Mouse (Mus musculus): ENCODE results near the gene Mxra8. TPM values are rescaled to one million over a fixed set of nuclear protein-coding genes. Genes with fewer than 3 reads are reported as not detected.

Gene Mxra8
- total and polyA plus RNA-seq, 3 experiments, result 0.33 TPM; not detected in 2

GRCm38 (mm10) chr4:155851951-155852411 is 12.5 kb downstream of the Mxra8 start:
- no peak for TF ChIP-seq TAL1 (conservative IDR thresholded peaks at IDR 0.05; ENCODE audit: low read depth, low read length)
- TF ChIP-seq GATA2 (IDR thresholded peaks at IDR 0.05; ENCODE audit: borderline replicate concordance, low read depth, low read length), result no peak
- TF ChIP-seq CTCF (IDR thresholded peaks at IDR 0.05; ENCODE audit: low read depth, low read length), result no peak
- no peak for TF ChIP-seq POLR2AphosphoS5 (IDR thresholded peaks at IDR 0.05; ENCODE audit: insufficient replicate concordance, low read depth, low read length)
- no peak for TF ChIP-seq GATA1 (IDR thresholded peaks at IDR 0.05; ENCODE audit: borderline replicate concordance, low read length)
- H3K36me3 ChIP-seq (replicated peaks), result peaks cover 86% of the 10 kb centered on the region

GRCm38 (mm10) chr4:155853421-155853820 is 13.9 kb downstream of the Mxra8 start:
- TF ChIP-seq TAL1 (conservative IDR thresholded peaks at IDR 0.05; ENCODE audit: low read depth, low read length) (no peak), POLR2AphosphoS5 (IDR thresholded peaks at IDR 0.05; ENCODE audit: insufficient replicate concordance, low read depth, low read length) (no peak), CTCF (IDR thresholded peaks at IDR 0.05; ENCODE audit: low read depth, low read length) (no peak), GATA2 (IDR thresholded peaks at IDR 0.05; ENCODE audit: borderline replicate concordance, low read depth, low read length) (no peak), GATA1 (IDR thresholded peaks at IDR 0.05; ENCODE audit: borderline replicate concordance, low read length) (no peak)
- Histone ChIP-seq H3K36me3 (replicated peaks) (peaks cover 100% of the 10 kb centered on the region), H3K4me1 (ENCODE audit: insufficient read depth, low read depth, low read length) (peaks cover 53% of the 10 kb centered on the region), H3K27me3 (ENCODE audit: insufficient read depth, low read length) (no peaks in the 10 kb centered on the region), H3K4me3 (ENCODE audit: low read depth, low read length) (no peak overlapping the region), H3K9me3 (replicated peaks) (no peaks in the 10 kb centered on the region)
- no peak for ATAC-seq (ENCODE audit: extremely low read depth, insufficient number of reproducible peaks, low FRiP score, poor library complexity, severe bottlenecking)
- no peak for DNase-seq (ENCODE audit: low spot score)

More at GRCm38 (mm10) chr4:155851951-155852411, 12.5 kb downstream of the Mxra8 start:
- ATAC-seq (ENCODE audit: extremely low read depth, insufficient number of reproducible peaks, low FRiP score, poor library complexity, severe bottlenecking) (no peak), DNase-seq (ENCODE audit: low spot score) (no peak)
- H3K4me1 ChIP-seq (ENCODE audit: insufficient read depth, low read depth, low read length), result peaks cover 59% of the 10 kb centered on the region
- H3K27me3 ChIP-seq (ENCODE audit: insufficient read depth, low read length), result no peaks in the 10 kb centered on the region
- H3K9me3 ChIP-seq (replicated peaks), result no peaks in the 10 kb centered on the region
- no peak overlapping the region for H3K4me3 ChIP-seq (ENCODE audit: low read depth, low read length)

DNA sequence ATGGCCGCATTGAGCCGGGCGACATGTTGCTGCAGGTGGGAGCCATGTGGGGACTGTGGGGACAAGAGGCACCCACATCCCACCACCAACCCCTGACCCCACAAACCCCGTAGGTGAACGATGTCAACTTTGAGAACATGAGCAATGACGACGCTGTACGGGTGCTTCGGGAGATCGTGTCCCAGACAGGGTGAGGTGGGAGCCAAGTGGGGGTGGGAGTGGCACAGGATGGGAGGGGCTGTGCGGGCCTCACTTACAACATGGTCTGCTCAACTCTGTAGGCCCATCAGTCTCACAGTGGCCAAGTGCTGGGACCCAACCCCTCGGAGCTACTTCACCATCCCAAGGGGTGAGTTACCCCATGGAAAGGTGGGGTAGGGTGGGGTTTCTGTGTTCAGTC is 15.5 kb downstream of the Mxra8 start:
- ATAC-seq (ENCODE audit: extremely low read depth, insufficient number of reproducible peaks, low FRiP score, poor library complexity, severe bottlenecking) (no peak), DNase-seq (ENCODE audit: low spot score) (no peak)
- Histone ChIP-seq H3K4me3 (ENCODE audit: low read depth, low read length) (no peak overlapping the region), H3K27me3 (ENCODE audit: insufficient read depth, low read length) (no peaks in the 10 kb centered on the region), H3K4me1 (ENCODE audit: insufficient read depth, low read depth, low read length) (peaks cover 37% of the 10 kb centered on the region), H3K9me3 (replicated peaks) (no peaks in the 10 kb centered on the region), H3K36me3 (replicated peaks) (peaks cover 100% of the 10 kb centered on the region)
- TF ChIP-seq TAL1 (conservative IDR thresholded peaks at IDR 0.05; ENCODE audit: low read depth, low read length) (no peak), GATA1 (IDR thresholded peaks at IDR 0.05; ENCODE audit: borderline replicate concordance, low read length) (no peak), GATA2 (IDR thresholded peaks at IDR 0.05; ENCODE audit: borderline replicate concordance, low read depth, low read length) (no peak), POLR2AphosphoS5 (IDR thresholded peaks at IDR 0.05; ENCODE audit: insufficient replicate concordance, low read depth, low read length) (no peak), CTCF (IDR thresholded peaks at IDR 0.05; ENCODE audit: low read depth, low read length) (no peak)

GRCm38 (mm10) chr4:155856071-155856470 is 16.6 kb downstream of the Mxra8 start:
- Histone ChIP-seq H3K27me3 (ENCODE audit: insufficient read depth, low read length) (no peaks in the 10 kb centered on the region), H3K9me3 (replicated peaks) (no peaks in the 10 kb centered on the region), H3K4me1 (ENCODE audit: insufficient read depth, low read depth, low read length) (peaks cover 28% of the 10 kb centered on the region), H3K4me3 (ENCODE audit: low read depth, low read length) (no peak overlapping the region), H3K36me3 (replicated peaks) (peaks cover 100% of the 10 kb centered on the region)
- ATAC-seq (ENCODE audit: extremely low read depth, insufficient number of reproducible peaks, low FRiP score, poor library complexity, severe bottlenecking) (no peak), DNase-seq (ENCODE audit: low spot score) (no peak)
- TF ChIP-seq GATA2 (IDR thresholded peaks at IDR 0.05; ENCODE audit: borderline replicate concordance, low read depth, low read length), result no peak
- TF ChIP-seq TAL1 (conservative IDR thresholded peaks at IDR 0.05; ENCODE audit: low read depth, low read length), result no peak
- TF ChIP-seq CTCF (IDR thresholded peaks at IDR 0.05; ENCODE audit: low read depth, low read length), result no peak
- TF ChIP-seq GATA1 (IDR thresholded peaks at IDR 0.05; ENCODE audit: borderline replicate concordance, low read length), result no peak
- TF ChIP-seq POLR2AphosphoS5 (IDR thresholded peaks at IDR 0.05; ENCODE audit: insufficient replicate concordance, low read depth, low read length), result no peak

GRCm38 (mm10) chr4:155856881-155857280 is 17.4 kb downstream of the Mxra8 start:
- Histone ChIP-seq H3K4me1 (ENCODE audit: insufficient read depth, low read depth, low read length) (peaks cover 23% of the 10 kb centered on the region), H3K9me3 (replicated peaks) (no peaks in the 10 kb centered on the region), H3K27me3 (ENCODE audit: insufficient read depth, low read length) (no peaks in the 10 kb centered on the region), H3K36me3 (replicated peaks) (peaks cover 100% of the 10 kb centered on the region), H3K4me3 (ENCODE audit: low read depth, low read length) (peak overlapping the region; percentile 24; the same call in 1 of the 2 replicates)
- TF ChIP-seq CTCF (IDR thresholded peaks at IDR 0.05; ENCODE audit: low read depth, low read length), result no peak
- TF ChIP-seq GATA1 (IDR thresholded peaks at IDR 0.05; ENCODE audit: borderline replicate concordance, low read length), result no peak
- no peak for TF ChIP-seq POLR2AphosphoS5 (IDR thresholded peaks at IDR 0.05; ENCODE audit: insufficient replicate concordance, low read depth, low read length)
- TF ChIP-seq GATA2 (IDR thresholded peaks at IDR 0.05; ENCODE audit: borderline replicate concordance, low read depth, low read length), result no peak
- no peak for TF ChIP-seq TAL1 (conservative IDR thresholded peaks at IDR 0.05; ENCODE audit: low read depth, low read length)
- no peak for DNase-seq (ENCODE audit: low spot score)
- no peak for ATAC-seq (ENCODE audit: extremely low read depth, insufficient number of reproducible peaks, low FRiP score, poor library complexity, severe bottlenecking)

GRCm38 (mm10) chr4:155859318-155859717 is 19.8 kb downstream of the Mxra8 start:
- H3K27me3 ChIP-seq (ENCODE audit: insufficient read depth, low read length), result no peaks in the 10 kb centered on the region
- TF ChIP-seq GATA2 (IDR thresholded peaks at IDR 0.05; ENCODE audit: borderline replicate concordance, low read depth, low read length) (no peak), CTCF (IDR thresholded peaks at IDR 0.05; ENCODE audit: low read depth, low read length) (no peak), POLR2AphosphoS5 (IDR thresholded peaks at IDR 0.05; ENCODE audit: insufficient replicate concordance, low read depth, low read length) (no peak), TAL1 (conservative IDR thresholded peaks at IDR 0.05; ENCODE audit: low read depth, low read length) (no peak), GATA1 (IDR thresholded peaks at IDR 0.05; ENCODE audit: borderline replicate concordance, low read length) (no peak)
- ATAC-seq (ENCODE audit: extremely low read depth, insufficient number of reproducible peaks, low FRiP score, poor library complexity, severe bottlenecking) (no peak; the same call in 1 of the 2 replicates), DNase-seq (ENCODE audit: low spot score) (peak; percentile 60)
- no peak overlapping the region for H3K4me3 ChIP-seq (ENCODE audit: low read depth, low read length)
- peaks cover 22% of the 10 kb centered on the region for H3K4me1 ChIP-seq (ENCODE audit: insufficient read depth, low read depth, low read length)
- H3K36me3 ChIP-seq (replicated peaks), result peaks cover 99% of the 10 kb centered on the region
- no peaks in the 10 kb centered on the region for H3K9me3 ChIP-seq (replicated peaks)
